Mouse (Mus musculus) myocyte (in vitro differentiated cells): ENCODE measurements around the gene Sh3d19.

Experiments
- CEBPB ChIP-seq: IDR thresholded peaks from 2 replicates; pipeline ENCODE4 v1.6.1; 2011; ENCODE audit warnings: mild to moderate bottlenecking, moderate library complexity; ENCODE audit not compliant: poor library complexity, insufficient read depth, severe bottlenecking
- E2F4 ChIP-seq: IDR thresholded peaks from one replicate; pipeline ENCODE4 v1.6.1; 2011; ENCODE audit warnings: mild to moderate bottlenecking, control low read depth, moderate library complexity; ENCODE audit not compliant: insufficient read depth
- MAX ChIP-seq: IDR thresholded peaks from one replicate; pipeline ENCODE4 v1.6.1; 2011; ENCODE audit warnings: low read depth, mild to moderate bottlenecking, control low read depth
- MYOD1 ChIP-seq, 3 experiments: IDR thresholded peaks; one replicate each; pipeline ENCODE4 v1.6.1; 2011; ENCODE audit warnings: control low read depth in 2 of 3, low read depth in 2 of 3, mild to moderate bottlenecking in 2 of 3, moderate library complexity in 1 of 3; ENCODE audit not compliant: insufficient read length in 2 of 3, control insufficient read depth in 1 of 3
- MYOG ChIP-seq, 3 experiments: IDR thresholded peaks; one replicate each; pipeline ENCODE4 v1.6.1; 2011; ENCODE audit warnings: control low read depth in 2 of 3, low read depth in 2 of 3, mild to moderate bottlenecking in 2 of 3; ENCODE audit not compliant: insufficient read length in 2 of 3, control insufficient read depth in 1 of 3, insufficient read depth in 1 of 3
- POLR2A ChIP-seq: IDR thresholded peaks from one replicate; pipeline ENCODE4 v1.6.1; 2011; ENCODE audit warnings: low read depth, mild to moderate bottlenecking, control low read depth, moderate library complexity; ENCODE audit not compliant: insufficient read length
- POLR2AphosphoS2 ChIP-seq: IDR thresholded peaks from one replicate; pipeline ENCODE4 v1.6.1; 2011; ENCODE audit warnings: low read depth, control low read depth; ENCODE audit not compliant: insufficient read length
- REST ChIP-seq: IDR thresholded peaks from one replicate; pipeline ENCODE4 v1.6.1; 2011; ENCODE audit warnings: mild to moderate bottlenecking, control low read depth, moderate library complexity; ENCODE audit not compliant: insufficient read depth, insufficient read length
- SRF ChIP-seq: IDR thresholded peaks from one replicate; pipeline ENCODE4 v1.6.1; 2011; ENCODE audit warnings: low read depth; ENCODE audit not compliant: control insufficient read depth, insufficient read length
- TCF12 ChIP-seq: IDR thresholded peaks from one replicate; pipeline ENCODE4 v1.6.1; 2011; ENCODE audit warnings: mild to moderate bottlenecking, control low read depth; ENCODE audit not compliant: poor library complexity, insufficient read depth, severe bottlenecking
- TCF3 ChIP-seq: IDR thresholded peaks from one replicate; pipeline ENCODE4 v1.6.1; 2011; ENCODE audit warnings: low read depth, control low read depth; ENCODE audit not compliant: insufficient read length
- USF1 ChIP-seq: IDR thresholded peaks from one replicate; pipeline ENCODE4 v1.6.1; 2011; ENCODE audit warnings: low read depth, mild to moderate bottlenecking, control low read depth, moderate library complexity

GRCm38 (mm10) chr3:86122156-86122555, 151.2 kb downstream of the Sh3d19 start:
- no peak for TF ChIP-seq POLR2A
- no peak for TF ChIP-seq E2F4
- TF ChIP-seq POLR2AphosphoS2, result no peak
- no peak for TF ChIP-seq CEBPB
- no peak for TF ChIP-seq MYOG (IDR thresholded peaks at IDR 0.05; ENCODE audit: control insufficient read depth in 1 of 3, insufficient read depth in 1 of 3, insufficient read length in 2 of 3, low read depth in 2 of 3)
- TF ChIP-seq USF1, result no peak
- TF ChIP-seq TCF12, result no peak
- TF ChIP-seq MAX, result no peak
- TF ChIP-seq MYOD1 (IDR thresholded peaks at IDR 0.05; ENCODE audit: control insufficient read depth in 1 of 3, insufficient read length in 2 of 3, low read depth in 2 of 3), result no peak
- TF ChIP-seq SRF, result no peak
- TF ChIP-seq TCF3, result no peak
- TF ChIP-seq REST, result no peak
